Mouse (Mus musculus) C2C12 (cell line): ENCODE results near the gene Carmil3. TPM values are rescaled to one million over a fixed set of nuclear protein-coding genes. Genes with fewer than 3 reads are reported as not detected.
A peak's percentile ranks its signal among the peaks of the same experiment; 100 is the strongest.

ENCODE experiments used
- H3K27me3 ChIP-seq: one replicate; pipeline ENCODE4 v1.6.1; 2011; ENCODE audit not compliant: control insufficient read depth, insufficient read depth, insufficient read length
- H3K36me3 ChIP-seq: one replicate; pipeline ENCODE4 v1.6.1; 2011; ENCODE audit not compliant: control insufficient read depth, insufficient read depth
- H3K4me3 ChIP-seq: one replicate; pipeline ENCODE4 v1.5.1; 2011; ENCODE audit warnings: mild to moderate bottlenecking, control low read depth; ENCODE audit not compliant: poor library complexity, insufficient read depth, severe bottlenecking
- H3K79me2 ChIP-seq: one replicate; pipeline ENCODE4 v1.6.1; 2011; ENCODE audit not compliant: control insufficient read depth, insufficient read depth
- H3K79me3 ChIP-seq: one replicate; pipeline ENCODE4 v1.6.1; 2011; ENCODE audit warnings: low read depth, control low read depth
- H3ac ChIP-seq: one replicate; pipeline ENCODE3; 2011; ENCODE audit warnings: low read depth; ENCODE audit not compliant: control insufficient read depth, insufficient read length
- CEBPB ChIP-seq: IDR thresholded peaks from one replicate; pipeline ENCODE4 v1.6.1; 2011; ENCODE audit warnings: low read depth, mild to moderate bottlenecking, control low read depth, moderate library complexity
- CTCF ChIP-seq: IDR thresholded peaks from one replicate; pipeline ENCODE4 v1.5.1; 2011; ENCODE audit not compliant: control insufficient read depth, insufficient read depth, insufficient read length
- FOSL1 ChIP-seq: IDR thresholded peaks from one replicate; pipeline ENCODE4 v1.8.0; 2011; ENCODE audit warnings: mild to moderate bottlenecking, low read length; ENCODE audit not compliant: poor library complexity, insufficient read depth, severe bottlenecking
- MAX ChIP-seq: IDR thresholded peaks from one replicate; pipeline ENCODE4 v1.6.1; 2011; ENCODE audit warnings: mild to moderate bottlenecking, control low read depth
- MYOD1 ChIP-seq: IDR thresholded peaks from one replicate; pipeline ENCODE4 v1.6.1; 2011; ENCODE audit warnings: low read depth; ENCODE audit not compliant: control insufficient read depth, insufficient read length
- MYOG ChIP-seq: IDR thresholded peaks from one replicate; pipeline ENCODE4 v1.6.1; 2011; ENCODE audit not compliant: control insufficient read depth, insufficient read length; ENCODE audit errors: extremely low read depth
- USF1 ChIP-seq: IDR thresholded peaks from one replicate; pipeline ENCODE4 v1.6.1; 2011; ENCODE audit warnings: low read depth, mild to moderate bottlenecking, control low read depth, moderate library complexity
- polyA plus RNA-seq: library from polyadenylated mRNA; unstranded; fragments of >200 nt; fragmentation: generic; extraction: Trizol; gene quantifications from one replicate; pipeline ENCODE4 v1.2.1, GENCODE M21; 2012; ENCODE audit warnings: missing spikeins

The Carmil3 gene
- polyA plus RNA-seq, 1 experiment = 0.23 TPM

DNA sequence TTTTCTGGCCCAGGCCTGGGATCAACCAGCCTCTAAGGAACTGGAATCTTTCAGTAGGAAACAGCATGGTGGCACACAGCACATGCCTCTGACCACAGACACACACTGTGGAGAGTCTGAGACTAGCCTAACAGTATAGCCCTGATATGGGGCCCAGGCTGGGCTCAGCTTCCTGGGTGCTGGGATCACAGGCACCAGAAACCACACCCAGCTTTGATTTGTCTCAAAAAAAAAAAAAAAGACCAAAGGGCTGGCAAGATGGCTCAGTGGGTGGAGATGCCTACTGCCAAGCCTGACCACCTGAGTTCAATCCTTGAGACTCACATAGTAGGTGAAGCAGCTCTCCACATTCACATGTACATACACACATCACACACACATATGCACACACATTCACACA is 64.2 kb downstream of the Carmil3 start:
- Histone ChIP-seq H3K4me3 (no peak overlapping the region), H3K79me3 (no peaks in the 10 kb centered on the region), H3K36me3 (peaks cover 8% of the 10 kb centered on the region), H3ac (no peak overlapping the region), H3K79me2 (no peaks in the 10 kb centered on the region), H3K27me3 (no peaks in the 10 kb centered on the region)
- TF ChIP-seq CEBPB (no peak), FOSL1 (no peak), MYOD1 (no peak), USF1 (no peak), CTCF (no peak), MYOG (no peak), MAX (no peak)

DNA sequence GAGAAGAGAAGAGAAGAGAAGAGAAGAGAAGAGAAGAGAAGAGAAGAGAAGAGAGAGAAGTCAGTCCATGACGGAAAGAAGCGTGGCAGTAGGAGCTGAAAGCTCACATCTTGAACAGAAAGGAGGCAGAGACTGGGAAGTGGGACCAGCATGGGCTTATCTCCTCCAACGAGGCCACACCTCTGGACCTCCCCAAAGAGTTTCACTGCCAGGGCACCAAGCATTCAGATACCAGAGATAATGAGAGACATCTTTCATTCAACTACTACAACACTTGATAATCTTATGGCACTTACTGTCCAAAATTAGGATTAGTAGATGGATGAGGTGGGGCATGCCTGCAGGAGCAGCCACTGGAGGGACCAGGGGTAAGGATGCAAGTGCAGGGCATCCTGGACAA is 65.3 kb downstream of the Carmil3 start:
- H3K79me2 ChIP-seq = no peaks in the 10 kb centered on the region
- no peaks in the 10 kb centered on the region for H3K36me3 ChIP-seq
- no peak for TF ChIP-seq CTCF
- no peak for TF ChIP-seq MAX
- TF ChIP-seq USF1 = no peak
- H3K4me3 ChIP-seq = no peak overlapping the region
- no peaks in the 10 kb centered on the region for H3K27me3 ChIP-seq
- no peaks in the 10 kb centered on the region for H3K79me3 ChIP-seq
- no peak overlapping the region for H3ac ChIP-seq

- Histone ChIP-seq H3K79me3 (no peaks in the 10 kb centered on the region), H3K4me3 (no peak overlapping the region), H3K36me3 (no peaks in the 10 kb centered on the region), H3K79me2 (no peaks in the 10 kb centered on the region), H3ac (no peak overlapping the region), H3K27me3 (no peaks in the 10 kb centered on the region)
- TF ChIP-seq CEBPB (no peak), MYOD1 (no peak), MAX (peak; percentile 30), CTCF (peak; percentile 58), FOSL1 (no peak), MYOG (no peak), USF1 (no peak)
Measured at GRCm38 (mm10) chr14:55557003-55557402, 66.6 kb downstream of the Carmil3 start.

DNA sequence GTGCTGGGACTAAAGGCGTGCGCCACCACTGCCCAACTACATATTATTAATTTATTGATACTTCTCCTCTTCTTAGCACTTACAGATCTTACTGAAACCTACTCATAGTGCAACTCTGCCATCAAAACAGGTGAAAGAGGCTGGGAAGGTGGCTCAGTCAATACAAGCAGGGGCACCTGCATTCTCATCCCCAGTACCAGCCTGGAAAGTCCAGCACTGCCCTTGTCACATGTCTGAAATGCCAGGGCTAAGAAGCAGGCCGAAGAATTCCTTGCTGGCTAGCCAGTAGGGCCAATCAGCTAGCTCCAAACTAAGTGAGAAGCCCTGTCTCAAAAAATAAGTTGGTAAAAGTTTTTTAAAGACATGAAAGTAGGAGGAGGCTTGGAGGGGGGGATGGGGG is 67.1 kb downstream of the Carmil3 start:
- Histone ChIP-seq H3K79me3 (no peaks in the 10 kb centered on the region), H3K79me2 (no peaks in the 10 kb centered on the region), H3K27me3 (no peaks in the 10 kb centered on the region), H3K4me3 (no peak overlapping the region), H3K36me3 (no peaks in the 10 kb centered on the region), H3ac (no peak overlapping the region)
- TF ChIP-seq USF1 = no peak
- no peak for TF ChIP-seq MAX
- no peak for TF ChIP-seq CEBPB
- TF ChIP-seq MYOG = no peak
- TF ChIP-seq MYOD1 = no peak
- TF ChIP-seq FOSL1 = no peak
- no peak for TF ChIP-seq CTCF

Other genes with a start within 250 kb of the Carmil3 start
- 45.9 TPM for gene Dhrs4, start 11.9 kb upstream of the Carmil3 start, polyA plus RNA-seq
- not detected for gene Cpne6, start 19.8 kb downstream of the Carmil3 start, polyA plus RNA-seq
- not detected for gene Nrl, start 34.3 kb downstream of the Carmil3 start, polyA plus RNA-seq
- gene Pck2, start 49.6 kb downstream of the Carmil3 start, polyA plus RNA-seq = 87.9 TPM
- 15.8 TPM for gene Dcaf11, start 69.4 kb downstream of the Carmil3 start, polyA plus RNA-seq
- 0.16 TPM for gene A730061H03Rik, start 69.8 kb downstream of the Carmil3 start, polyA plus RNA-seq
- 0.40 TPM for gene Fitm1, start 85.0 kb downstream of the Carmil3 start, polyA plus RNA-seq
- 63.7 TPM for gene Psme1, start 87.5 kb downstream of the Carmil3 start, polyA plus RNA-seq
- 7.5 TPM for gene Emc9, start 94.7 kb downstream of the Carmil3 start, polyA plus RNA-seq
- gene Psme2, start 100.5 kb downstream of the Carmil3 start, polyA plus RNA-seq = 110 TPM
- gene Rnf31, start 101.1 kb downstream of the Carmil3 start, polyA plus RNA-seq = 9.4 TPM
- gene Irf9, start 112.9 kb downstream of the Carmil3 start, polyA plus RNA-seq = 3.3 TPM
- gene Rec8, start 127.4 kb downstream of the Carmil3 start, polyA plus RNA-seq = not detected
- gene Ipo4, start 145.3 kb downstream of the Carmil3 start, polyA plus RNA-seq = 113 TPM
- gene Gm49378, start 147.2 kb downstream of the Carmil3 start, polyA plus RNA-seq = 0.13 TPM
- 72.9 TPM for gene Tm9sf1, start 153.2 kb downstream of the Carmil3 start, polyA plus RNA-seq
- gene Tssk4, start 159.5 kb downstream of the Carmil3 start, polyA plus RNA-seq = 0.43 TPM
- 16.5 TPM for gene Mdp1, start 169.9 kb downstream of the Carmil3 start, polyA plus RNA-seq
- gene Gmpr2, start 181.3 kb downstream of the Carmil3 start, polyA plus RNA-seq = 23.8 TPM
- 478 TPM for gene Nedd8, start 181.5 kb downstream of the Carmil3 start, polyA plus RNA-seq
- 24.4 TPM for gene Tinf2, start 191.2 kb downstream of the Carmil3 start, polyA plus RNA-seq
- 0.07 TPM for gene Tgm1, start 223.3 kb downstream of the Carmil3 start, polyA plus RNA-seq
- 11.9 TPM for gene Rabggta, start 231.6 kb downstream of the Carmil3 start, polyA plus RNA-seq